Mouse (Mus musculus) forebrain, embryonic 14.5 days (tissue): Measurements from ENCODE around the gene Slc44a1. TPM values are rescaled to one million over a fixed set of nuclear protein-coding genes. Genes with fewer than 3 reads are reported as not detected.
A peak's percentile ranks its signal among the peaks of the same experiment; 100 is the strongest.

Source experiments
- ATAC-seq: fragments of 200-750 bp; cut with Nextera tagmentation; 2 replicates; pipeline ENCODE4 v1.8.0; 2017; ENCODE audit warnings: mild to moderate bottlenecking, moderate library complexity
- DNase-seq: peaks from one replicate; pipeline ENCODE4 v3.0.0-alpha.2; 2015; ENCODE audit warnings: low spot score
- H3K27ac ChIP-seq: fragments of 300-500 bp; sonication (generic); 2 replicates; pipeline ENCODE4 v1.5.1; 2014; ENCODE audit warnings: low read depth, mild to moderate bottlenecking, control low read depth, low read length, moderate library complexity
- H3K27me3 ChIP-seq: fragments of 300-500 bp; sonication (generic); replicated peaks from 2 replicates; pipeline ENCODE4 v1.6.1; 2014; ENCODE audit warnings: low read length, control low read depth, mixed read lengths; ENCODE audit not compliant: control insufficient read depth, insufficient read depth
- H3K36me3 ChIP-seq: fragments of 300-500 bp; sonication (generic); 2 replicates; pipeline ENCODE4 v1.6.1; 2014; ENCODE audit warnings: low read length, control low read depth; ENCODE audit not compliant: control insufficient read depth, insufficient read depth
- H3K4me1 ChIP-seq: fragments of 300-500 bp; sonication (generic); 2 replicates; pipeline ENCODE4 v1.6.1; 2014; ENCODE audit warnings: antibody characterized with exemption, low read length, control low read depth; ENCODE audit not compliant: control insufficient read depth, insufficient read depth
- H3K4me2 ChIP-seq: fragments of 300-500 bp; sonication (generic); 2 replicates; pipeline ENCODE4 v1.6.1; 2014; ENCODE audit warnings: mild to moderate bottlenecking, control low read depth, low read length
- H3K4me3 ChIP-seq: fragments of 300-500 bp; sonication (generic); 2 replicates; pipeline ENCODE4 v1.5.1; 2014; ENCODE audit warnings: low read depth, low read length, control low read depth
- H3K9ac ChIP-seq: fragments of 300-500 bp; sonication (generic); 2 replicates; pipeline ENCODE4 v1.6.1; 2014; ENCODE audit warnings: mild to moderate bottlenecking, low read length, control low read depth, moderate library complexity
- H3K9me3 ChIP-seq: fragments of 300-500 bp; sonication (generic); replicated peaks from 2 replicates; pipeline ENCODE4 v1.6.1; 2016; ENCODE audit warnings: low read length, control low read depth, mixed read lengths; ENCODE audit not compliant: control insufficient read depth
- WGBS: fragments of 180-500 bp; shearing (Covaris S2); extraction: QIAGEN DNeasy Blood & Tissue Kit; methylation state at CpG from one replicate; pipeline ENCODE4 v1.1.7; 2014; 5-methylcytosine and 5-hydroxymethylcytosine counted together
- polyA plus RNA-seq: library from polyadenylated mRNA; unstranded; fragments of >200 nt; fragmentation: Nextera tagmentation; extraction: Ambion mirVana; gene quantifications from 2 replicates; pipeline ENCODE4 v1.2.1, GENCODE M21; 2014

Slc44a1 gene
- polyA plus RNA-seq, 1 experiment from 2014 or later: 12.1 TPM

- H3K27me3 ChIP-seq: no peaks in the 10 kb centered on the region
- no peaks in the 10 kb centered on the region for H3K36me3 ChIP-seq
- DNase-seq (peak; percentile 89), ATAC-seq (peak; percentile 90)
- peaks cover 40% of the 10 kb centered on the region for H3K4me1 ChIP-seq
- H3K9ac ChIP-seq: peak within 1 kb of the TSS; percentile 94
- H3K9me3 ChIP-seq: no peaks in the 10 kb centered on the region
- under 1% methylated on average over 68 of the region's 88 CpGs for WGBS
- H3K27ac ChIP-seq: peak within 1 kb of the TSS; percentile 91
- H3K4me2 ChIP-seq: peak within 1 kb of the TSS; percentile 62
- H3K4me3 ChIP-seq: peak within 1 kb of the TSS; percentile 87
Observed at GRCm38 (mm10) chr4:53631316-53632010, 191.2 kb downstream of the Slc44a1 start, which contains the start of gene Fsd1l. TSS of gene Fsd1l (plus strand) at chr4:53631471.

GRCm38 (mm10) chr4:53632011-53632349 is 191.8 kb downstream of the Slc44a1 start:
- Histone ChIP-seq H3K27ac (peak overlapping the region; percentile 91), H3K9me3 (no peaks in the 10 kb centered on the region), H3K27me3 (no peaks in the 10 kb centered on the region), H3K4me3 (peak overlapping the region; percentile 87), H3K4me2 (peak overlapping the region; percentile 62), H3K36me3 (no peaks in the 10 kb centered on the region), H3K9ac (peak overlapping the region; percentile 94), H3K4me1 (peaks cover 45% of the 10 kb centered on the region)
- no peak for DNase-seq
- no peak for ATAC-seq
- WGBS: 2% methylated on average over 5 of the region's 5 CpGs

- Histone ChIP-seq H3K4me2 (0 out of 2 replicates have a peak overlapping the region, but pooled peaks have one; percentile 6), H3K36me3 (0 out of 2 replicates have a peak, but pooled peaks cover 6% of the 10 kb centered on the region), H3K4me1 (peaks cover 57% of the 10 kb centered on the region), H3K4me3 (no peak overlapping the region), H3K27ac (peak overlapping the region; percentile 39; the same call in 1 of the 2 replicates), H3K9me3 (no peaks in the 10 kb centered on the region), H3K9ac (no peak overlapping the region), H3K27me3 (no peaks in the 10 kb centered on the region)
- DNase-seq (peak; percentile 73), ATAC-seq (no peak)
- WGBS: 17% methylated on average over 3 of the region's 3 CpGs
Observed at GRCm38 (mm10) chr4:53635336-53635735, 195.1 kb downstream of the Slc44a1 start.

GRCm38 (mm10) chr4:53637269-53637909 is 197.2 kb downstream of the Slc44a1 start:
- 0 out of 2 replicates have a peak overlapping the region, but pooled peaks have one; percentile 18 for H3K9ac ChIP-seq
- WGBS: 21% methylated on average over 7 of the region's 7 CpGs
- DNase-seq: peak; percentile 86

GRCm38 (mm10) chr4:53638549-53639123 is 198.4 kb downstream of the Slc44a1 start:
- Histone ChIP-seq H3K9ac (no peak overlapping the region), H3K4me1 (peaks cover 42% of the 10 kb centered on the region), H3K9me3 (no peaks in the 10 kb centered on the region), H3K27me3 (no peaks in the 10 kb centered on the region), H3K36me3 (0 out of 2 replicates have a peak, but pooled peaks cover 6% of the 10 kb centered on the region), H3K4me3 (no peak overlapping the region), H3K27ac (no peak overlapping the region), H3K4me2 (no peak overlapping the region)
- 69% methylated on average over 7 of the region's 7 CpGs for WGBS
- DNase-seq (no peak), ATAC-seq (no peak)

More at GRCm38 (mm10) chr4:53637269-53637909, 197.2 kb downstream of the Slc44a1 start:
- Histone ChIP-seq H3K27ac (peak overlapping the region; percentile 78), H3K27me3 (no peaks in the 10 kb centered on the region), H3K36me3 (0 out of 2 replicates have a peak, but pooled peaks cover 6% of the 10 kb centered on the region), H3K4me1 (peaks cover 54% of the 10 kb centered on the region), H3K4me3 (no peak overlapping the region), H3K4me2 (peak overlapping the region; percentile 18; the same call in 1 of the 2 replicates), H3K9me3 (no peaks in the 10 kb centered on the region)
- ATAC-seq: peak; percentile 77

- no peaks in the 10 kb centered on the region for H3K4me1 ChIP-seq
- no peaks in the 10 kb centered on the region for H3K9me3 ChIP-seq
- peaks cover 48% of the 10 kb centered on the region for H3K36me3 ChIP-seq
- no peak overlapping the region for H3K4me3 ChIP-seq
- 57% methylated on average over 3 of the region's 3 CpGs for WGBS
- no peak overlapping the region for H3K27ac ChIP-seq
- H3K9ac ChIP-seq: no peak overlapping the region
- H3K4me2 ChIP-seq: no peak overlapping the region
- ATAC-seq: no peak
- no peak for DNase-seq
- no peaks in the 10 kb centered on the region for H3K27me3 ChIP-seq
Observed at GRCm38 (mm10) chr4:53658029-53658428, 217.8 kb downstream of the Slc44a1 start.

- ATAC-seq: no peak
- Histone ChIP-seq H3K4me1 (no peaks in the 10 kb centered on the region), H3K27me3 (no peaks in the 10 kb centered on the region), H3K27ac (no peak overlapping the region), H3K4me2 (no peak overlapping the region), H3K4me3 (no peak overlapping the region), H3K9me3 (no peaks in the 10 kb centered on the region), H3K36me3 (peaks cover 45% of the 10 kb centered on the region), H3K9ac (no peak overlapping the region)
- DNase-seq: no peak
Observed at GRCm38 (mm10) chr4:53660711-53661110, 220.5 kb downstream of the Slc44a1 start.
